In genomic region chr1:185615819-185616429, GRCm38 (mm10) we compare ENCODE assay signal across 26 mouse cellular contexts.
A peak's percentile ranks its signal among the peaks of the same experiment; 100 is the strongest.
DNase-seq lines count a peak whose midpoint lies in the region; ATAC-seq and TF ChIP-seq lines count a peak whose summit lies in the region.
"Had no signal": no experiment of that assay in that cellular context is flagged by ENCODE, and none has a peak within 500 bp of the region (broad histone marks: within the 10 kb centered on the region; RNA-seq: fewer than 3 reads in every experiment).

No protein-coding gene starts in this region.

- peaks cover 34% of the 10 kb centered on the region for H3K4me1 ChIP-seq in heart, embryonic 10.5 days
- no peaks in the 10 kb centered on the region; the same call in 1 of the 2 replicates for H3K4me1 ChIP-seq in heart, postnatal 0 days (ENCODE audit: control insufficient read depth, insufficient read depth)
- H3K4me1 ChIP-seq: forebrain, embryonic 12.5 days; limb, embryonic 15.5 days; liver, embryonic 15.5 days; midbrain, embryonic 13.5 days; neural tube, embryonic 12.5 days had no signal

- peak; percentile 81 for DNase-seq in heart, embryonic 10.5 days (ENCODE audit: low spot score)
- DNase-seq in heart, adult 8-10 months (ENCODE audit: low spot score): no peak
- DNase-seq in heart, postnatal 0 days (ENCODE audit: low spot score): no peak
- no peak for DNase-seq in heart, adult 9 months (ENCODE audit: low spot score in 2 of 2)
- peak; percentile 15 for DNase-seq in embryo, embryonic 11 days
- DNase-seq in retina, postnatal 1 day: peak; percentile 43
- no peak for DNase-seq in adipocyte (ENCODE audit: low spot score)
- DNase-seq in layer of hippocampus, adult 11-12 months (ENCODE audit: low spot score): no peak
- DNase-seq: adrenal gland, postnatal 25 days; cerebellum, adult 11 months; cerebellum, postnatal 14 days; gastrocnemius, postnatal 14 days; kidney, adult 11 months; spleen, adult 18-20 months; thymus, adult 2 months had no signal

- no peaks in the 10 kb centered on the region for H3K36me3 ChIP-seq in heart, embryonic 10.5 days
- H3K36me3 ChIP-seq in heart, postnatal 0 days (replicated peaks; ENCODE audit: control insufficient read depth, insufficient read depth, low read length): no peaks in the 10 kb centered on the region
- H3K36me3 ChIP-seq: embryonic facial prominence, embryonic 10.5 days; forebrain, embryonic 12.5 days; hindbrain, embryonic 13.5 days; limb, embryonic 15.5 days; liver, embryonic 15.5 days; midbrain, embryonic 13.5 days; neural tube, embryonic 12.5 days had no signal

- H3K9me3 ChIP-seq in heart, embryonic 10.5 days: no peaks in the 10 kb centered on the region
- H3K9me3 ChIP-seq in heart, postnatal 0 days (replicated peaks; ENCODE audit: control insufficient read depth, low read length): no peaks in the 10 kb centered on the region
- H3K9me3 ChIP-seq: embryonic facial prominence, embryonic 10.5 days; forebrain, embryonic 12.5 days; hindbrain, embryonic 13.5 days; limb, embryonic 15.5 days; liver, embryonic 15.5 days; midbrain, embryonic 13.5 days; neural tube, embryonic 12.5 days had no signal

- TF ChIP-seq CTCF in heart, postnatal 0 days (IDR thresholded peaks at IDR 0.05; ENCODE audit: low read depth): no peak

- no peaks in the 10 kb centered on the region for H3K27me3 ChIP-seq in heart, embryonic 10.5 days (ENCODE audit: insufficient read depth, poor library complexity, severe bottlenecking)
- no peaks in the 10 kb centered on the region for H3K27me3 ChIP-seq in heart, postnatal 0 days (ENCODE audit: control insufficient read depth, insufficient read depth, low read length)
- H3K27me3 ChIP-seq: forebrain, embryonic 12.5 days; limb, embryonic 15.5 days; liver, embryonic 15.5 days; midbrain, embryonic 13.5 days; neural tube, embryonic 12.5 days; Patski had no signal

- WGBS in heart, embryonic 10.5 days: 9% methylated on average over 10 of the region's 10 CpGs
- 15% methylated on average over 10 of the region's 10 CpGs for WGBS in heart, postnatal 0 days

- ATAC-seq in heart, postnatal 0 days (ENCODE audit: insufficient read depth, low read depth): no peak
- ATAC-seq: activated CD4-positive, CD25-positive, alpha-beta regulatory T cell, adult 4 months; CD4-positive, CD25-positive, alpha-beta regulatory T cell, adult 4 months; lung, postnatal 0 days; midbrain, embryonic 13.5 days; Patski had no signal

- H3K4me2 ChIP-seq in heart, postnatal 0 days (ENCODE audit: low read depth, low read length): peak overlapping the region; percentile 15; the same call in 1 of the 2 replicates
- H3K4me2 ChIP-seq: forebrain, embryonic 12.5 days; hindbrain, embryonic 13.5 days; limb, embryonic 15.5 days; liver, embryonic 15.5 days; midbrain, embryonic 13.5 days; neural tube, embryonic 12.5 days had no signal

- H3K9ac ChIP-seq in heart, postnatal 0 days (replicated peaks; ENCODE audit: low read depth, low read length): no peak overlapping the region
- H3K9ac ChIP-seq: forebrain, embryonic 12.5 days; hindbrain, embryonic 13.5 days; limb, embryonic 15.5 days; liver, embryonic 15.5 days; midbrain, embryonic 13.5 days; neural tube, embryonic 12.5 days had no signal

- no peak overlapping the region for H3K4me3 ChIP-seq in heart, embryonic 10.5 days
- H3K4me3 ChIP-seq in heart, postnatal 0 days (ENCODE audit: low read depth, low read length): no peak overlapping the region
- H3K4me3 ChIP-seq: embryonic facial prominence, embryonic 10.5 days; forebrain, embryonic 12.5 days; hindbrain, embryonic 13.5 days; limb, embryonic 15.5 days; liver, embryonic 15.5 days; midbrain, embryonic 13.5 days; neural tube, embryonic 12.5 days had no signal

- TF ChIP-seq EP300 in heart, postnatal 0 days (IDR thresholded peaks at IDR 0.05; ENCODE audit: low read depth): no peak

- peak overlapping the region; percentile 57 for H3K27ac ChIP-seq in heart, embryonic 10.5 days
- H3K27ac ChIP-seq in heart, postnatal 0 days (ENCODE audit: low read depth): no peak overlapping the region
- H3K27ac ChIP-seq: embryonic facial prominence, embryonic 10.5 days; forebrain, embryonic 12.5 days; hindbrain, embryonic 13.5 days; limb, embryonic 15.5 days; liver, embryonic 15.5 days; midbrain, embryonic 13.5 days; neural tube, embryonic 12.5 days had no signal

Comparison
In these comparisons a context has a peak if more than half of its experiments do, and no peak if none do; other contexts are left out.
1. DNase-seq: peak in heart, embryonic 10.5 days (single experiment), embryo, embryonic 11 days (single experiment) and retina, postnatal 1 day (single experiment); none in heart, adult 8-10 months (single experiment), heart, postnatal 0 days (single experiment), heart, adult 9 months (0 of 2), adipocyte (single experiment) and layer of hippocampus, adult 11-12 months (single experiment).